Mouse (Mus musculus): ENCODE results near the gene Ehmt2. TPM values are rescaled to one million over a fixed set of nuclear protein-coding genes. Genes with fewer than 3 reads are reported as not detected.
A peak's percentile ranks its signal among the peaks of the same experiment; 100 is the strongest.

Gene Ehmt2
- polyA plus RNA-seq, 1 experiment from 2014 or later: 39.5 TPM

DNA sequence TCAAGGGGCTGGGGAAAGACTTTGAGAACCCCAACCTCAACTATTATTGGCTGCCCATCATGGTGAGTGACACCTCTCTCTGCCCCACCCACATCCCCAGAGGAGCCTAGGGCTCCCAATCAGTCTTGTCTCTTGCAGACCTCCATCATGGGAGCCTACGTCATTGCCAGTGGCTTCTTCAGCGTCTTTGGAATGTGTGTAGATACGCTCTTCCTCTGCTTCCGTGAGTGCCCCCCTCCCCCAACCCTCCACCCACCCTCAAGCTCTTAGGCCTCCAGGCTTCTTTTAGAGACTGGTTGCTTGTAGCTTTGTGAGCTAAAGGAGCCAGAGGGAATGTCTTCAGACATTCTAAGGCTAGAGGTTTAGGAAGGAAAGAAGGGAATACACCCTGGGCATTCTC is 30.6 kb downstream of the Ehmt2 start:
- Histone ChIP-seq H3K4me1 (ENCODE audit: control insufficient read depth, insufficient read depth, low read length) (0 out of 2 replicates have a peak, but pooled peaks cover 7% of the 10 kb centered on the region), H3K27ac (ENCODE audit: low read length) (no peak overlapping the region), H3K4me2 (ENCODE audit: low read depth, low read length) (no peak overlapping the region), H3K36me3 (ENCODE audit: control insufficient read depth, insufficient read depth) (no peaks in the 10 kb centered on the region), H3K4me3 (ENCODE audit: low read length) (no peak overlapping the region), H3K9me3 (replicated peaks; ENCODE audit: control insufficient read depth, low read length) (no peaks in the 10 kb centered on the region), H3K27me3 (ENCODE audit: control insufficient read depth, insufficient read depth, low read length) (no peaks in the 10 kb centered on the region), H3K9ac (ENCODE audit: low read length) (no peak overlapping the region)
- WGBS: 30% methylated on average over 4 of the region's 4 CpGs
- no peak for ATAC-seq (replicated peaks; ENCODE audit: extremely low read depth, insufficient read depth, low FRiP score)

GRCm38 (mm10) chr17:34931061-34931734 is 32.9 kb downstream of the Ehmt2 start, which contains the start of gene Neu1:
Neu1 (plus strand) TSS chr17:34931253.
- peak; percentile 98 for ATAC-seq (replicated peaks; ENCODE audit: extremely low read depth, insufficient read depth, low FRiP score)
- H3K9ac ChIP-seq (ENCODE audit: low read length): peak within 1 kb of the TSS; percentile 90
- H3K9me3 ChIP-seq (replicated peaks; ENCODE audit: control insufficient read depth, low read length): no peaks in the 10 kb centered on the region
- H3K36me3 ChIP-seq (ENCODE audit: control insufficient read depth, insufficient read depth): 0 out of 2 replicates have a peak, but pooled peaks cover 3% of the 10 kb centered on the region
- H3K4me3 ChIP-seq (ENCODE audit: low read length): peak within 1 kb of the TSS; percentile 80
- peak within 1 kb of the TSS; percentile 54 for H3K27ac ChIP-seq (ENCODE audit: low read length)
- H3K4me2 ChIP-seq (ENCODE audit: low read depth, low read length): peak within 1 kb of the TSS; percentile 99
- no peaks in the 10 kb centered on the region for H3K27me3 ChIP-seq (ENCODE audit: control insufficient read depth, insufficient read depth, low read length)
- 0 out of 2 replicates have a peak, but pooled peaks cover 7% of the 10 kb centered on the region for H3K4me1 ChIP-seq (ENCODE audit: control insufficient read depth, insufficient read depth, low read length)
- under 1% methylated on average over 38 of the region's 38 CpGs for WGBS

- ATAC-seq (replicated peaks; ENCODE audit: extremely low read depth, insufficient read depth, low FRiP score): peak; percentile 12; the same call in 1 of the 2 replicates
- 0 out of 2 replicates have a peak, but pooled peaks cover 3% of the 10 kb centered on the region for H3K36me3 ChIP-seq (ENCODE audit: control insufficient read depth, insufficient read depth)
- H3K4me2 ChIP-seq (ENCODE audit: low read depth, low read length): peak overlapping the region; percentile 99
- no peaks in the 10 kb centered on the region for H3K9me3 ChIP-seq (replicated peaks; ENCODE audit: control insufficient read depth, low read length)
- H3K27me3 ChIP-seq (ENCODE audit: control insufficient read depth, insufficient read depth, low read length): no peaks in the 10 kb centered on the region
- 13% methylated on average over 14 of the region's 14 CpGs for WGBS
- peak overlapping the region; percentile 80 for H3K4me3 ChIP-seq (ENCODE audit: low read length)
- 0 out of 2 replicates have a peak, but pooled peaks cover 7% of the 10 kb centered on the region for H3K4me1 ChIP-seq (ENCODE audit: control insufficient read depth, insufficient read depth, low read length)
- H3K27ac ChIP-seq (ENCODE audit: low read length): no peak overlapping the region
- H3K9ac ChIP-seq (ENCODE audit: low read length): peak overlapping the region; percentile 90
These were observed 33.4 kb downstream of the Ehmt2 start for GRCm38 (mm10) chr17:34931735-34932098.

GRCm38 (mm10) chr17:34932287-34932686 is 34.0 kb downstream of the Ehmt2 start:
- peak overlapping the region; percentile 99 for H3K4me2 ChIP-seq (ENCODE audit: low read depth, low read length)
- H3K4me1 ChIP-seq (ENCODE audit: control insufficient read depth, insufficient read depth, low read length): 0 out of 2 replicates have a peak, but pooled peaks cover 7% of the 10 kb centered on the region
- ATAC-seq (replicated peaks; ENCODE audit: extremely low read depth, insufficient read depth, low FRiP score): no peak
- 79% methylated on average over 8 of the region's 8 CpGs for WGBS
- no peaks in the 10 kb centered on the region for H3K9me3 ChIP-seq (replicated peaks; ENCODE audit: control insufficient read depth, low read length)
- no peak overlapping the region for H3K27ac ChIP-seq (ENCODE audit: low read length)
- H3K9ac ChIP-seq (ENCODE audit: low read length): peak overlapping the region; percentile 90
- H3K36me3 ChIP-seq (ENCODE audit: control insufficient read depth, insufficient read depth): 0 out of 2 replicates have a peak, but pooled peaks cover 3% of the 10 kb centered on the region
- H3K27me3 ChIP-seq (ENCODE audit: control insufficient read depth, insufficient read depth, low read length): no peaks in the 10 kb centered on the region
- H3K4me3 ChIP-seq (ENCODE audit: low read length): peak overlapping the region; percentile 80

- 0 out of 2 replicates have a peak overlapping the region, but pooled peaks have one; percentile 9 for H3K4me2 ChIP-seq (ENCODE audit: low read depth, low read length)
- H3K4me1 ChIP-seq (ENCODE audit: control insufficient read depth, insufficient read depth, low read length): 0 out of 2 replicates have a peak, but pooled peaks cover 7% of the 10 kb centered on the region
- no peaks in the 10 kb centered on the region for H3K27me3 ChIP-seq (ENCODE audit: control insufficient read depth, insufficient read depth, low read length)
- 0 out of 2 replicates have a peak, but pooled peaks cover 3% of the 10 kb centered on the region for H3K36me3 ChIP-seq (ENCODE audit: control insufficient read depth, insufficient read depth)
- no peak overlapping the region for H3K27ac ChIP-seq (ENCODE audit: low read length)
- ATAC-seq (replicated peaks; ENCODE audit: extremely low read depth, insufficient read depth, low FRiP score): no peak
- H3K4me3 ChIP-seq (ENCODE audit: low read length): no peak overlapping the region
- H3K9ac ChIP-seq (ENCODE audit: low read length): no peak overlapping the region
- no peaks in the 10 kb centered on the region for H3K9me3 ChIP-seq (replicated peaks; ENCODE audit: control insufficient read depth, low read length)
- 76% methylated on average over 24 of the region's 24 CpGs for WGBS
These were observed 35.8 kb downstream of the Ehmt2 start for GRCm38 (mm10) chr17:34934031-34934430.

- Histone ChIP-seq H3K36me3 (ENCODE audit: control insufficient read depth, insufficient read depth) (0 out of 2 replicates have a peak, but pooled peaks cover 3% of the 10 kb centered on the region), H3K4me3 (ENCODE audit: low read length) (no peak overlapping the region), H3K27me3 (ENCODE audit: control insufficient read depth, insufficient read depth, low read length) (no peaks in the 10 kb centered on the region), H3K9me3 (replicated peaks; ENCODE audit: control insufficient read depth, low read length) (no peaks in the 10 kb centered on the region), H3K4me2 (ENCODE audit: low read depth, low read length) (no peak overlapping the region), H3K9ac (ENCODE audit: low read length) (no peak overlapping the region), H3K27ac (ENCODE audit: low read length) (no peak overlapping the region), H3K4me1 (ENCODE audit: control insufficient read depth, insufficient read depth, low read length) (0 out of 2 replicates have a peak, but pooled peaks cover 7% of the 10 kb centered on the region)
- no peak for ATAC-seq (replicated peaks; ENCODE audit: extremely low read depth, insufficient read depth, low FRiP score)
- WGBS: 42% methylated on average over 8 of the region's 8 CpGs
These were observed 36.6 kb downstream of the Ehmt2 start for GRCm38 (mm10) chr17:34934830-34935229.

- no peak overlapping the region for H3K4me2 ChIP-seq (ENCODE audit: low read depth, low read length)
- no peak overlapping the region for H3K4me3 ChIP-seq (ENCODE audit: low read length)
- H3K27me3 ChIP-seq (ENCODE audit: control insufficient read depth, insufficient read depth, low read length): no peaks in the 10 kb centered on the region
- H3K36me3 ChIP-seq (ENCODE audit: control insufficient read depth, insufficient read depth): 0 out of 2 replicates have a peak, but pooled peaks cover 3% of the 10 kb centered on the region
- 82% methylated on average over 6 of the region's 6 CpGs for WGBS
- ATAC-seq (replicated peaks; ENCODE audit: extremely low read depth, insufficient read depth, low FRiP score): no peak
- no peak overlapping the region for H3K27ac ChIP-seq (ENCODE audit: low read length)
- H3K9ac ChIP-seq (ENCODE audit: low read length): no peak overlapping the region
- no peaks in the 10 kb centered on the region for H3K9me3 ChIP-seq (replicated peaks; ENCODE audit: control insufficient read depth, low read length)
- H3K4me1 ChIP-seq (ENCODE audit: control insufficient read depth, insufficient read depth, low read length): peaks cover 6% of the 10 kb centered on the region
These were observed 39.8 kb downstream of the Ehmt2 start for GRCm38 (mm10) chr17:34937960-34938505.

GRCm38 (mm10) chr17:34941344-34942041 is 43.2 kb downstream of the Ehmt2 start:
- WGBS: 11% methylated on average over 15 of the region's 15 CpGs
- peak overlapping the region; percentile 66 for H3K27ac ChIP-seq (ENCODE audit: low read length)
- ATAC-seq (replicated peaks; ENCODE audit: extremely low read depth, insufficient read depth, low FRiP score): peak; percentile 28; the same call in 1 of the 2 replicates
- H3K27me3 ChIP-seq (ENCODE audit: control insufficient read depth, insufficient read depth, low read length): no peaks in the 10 kb centered on the region
- peaks cover 6% of the 10 kb centered on the region for H3K4me1 ChIP-seq (ENCODE audit: control insufficient read depth, insufficient read depth, low read length)
- H3K9ac ChIP-seq (ENCODE audit: low read length): peak overlapping the region; percentile 56
- H3K4me2 ChIP-seq (ENCODE audit: low read depth, low read length): peak overlapping the region; percentile 65
- H3K36me3 ChIP-seq (ENCODE audit: control insufficient read depth, insufficient read depth): no peaks in the 10 kb centered on the region
- H3K4me3 ChIP-seq (ENCODE audit: low read length): peak overlapping the region; percentile 47
- no peaks in the 10 kb centered on the region for H3K9me3 ChIP-seq (replicated peaks; ENCODE audit: control insufficient read depth, low read length)

Data from heart, embryonic 16.5 days (tissue).